Mouse (Mus musculus): ENCODE results near the gene Lrrc3b. TPM values are rescaled to one million over a fixed set of nuclear protein-coding genes. Genes with fewer than 3 reads are reported as not detected.

Gene Lrrc3b
- 4.3 and 5.3 TPM in 2 replicates for polyA plus RNA-seq (2016; fragmentation: Nextera tagmentation; extraction: Ambion mirVana)

- Histone ChIP-seq H3K27me3 (replicated peaks) (peaks cover 10% of the 10 kb centered on the region), H3K4me3 (peak within 1 kb of the TSS; percentile 73), H3K9me3 (replicated peaks) (no peaks in the 10 kb centered on the region), H3K36me3 (no peaks in the 10 kb centered on the region), H3K4me2 (peak within 1 kb of the TSS; percentile 95), H3K27ac (ENCODE audit: poor library complexity, severe bottlenecking) (peak within 1 kb of the TSS; percentile 57), H3K9ac (peak within 1 kb of the TSS; percentile 74), H3K4me1 (replicated peaks) (peaks cover 20% of the 10 kb centered on the region)
- peak; percentile 77 for ATAC-seq (ENCODE audit: insufficient number of reproducible peaks, low FRiP score)
- WGBS, result under 1% methylated on average over 51 of the region's 51 CpGs
These were observed at the start of gene Lrrc3b for GRCm38 (mm10) chr14:15438485-15439157. Gene Lrrc3b, minus strand, starts transcription at chr14:15438987.

DNA sequence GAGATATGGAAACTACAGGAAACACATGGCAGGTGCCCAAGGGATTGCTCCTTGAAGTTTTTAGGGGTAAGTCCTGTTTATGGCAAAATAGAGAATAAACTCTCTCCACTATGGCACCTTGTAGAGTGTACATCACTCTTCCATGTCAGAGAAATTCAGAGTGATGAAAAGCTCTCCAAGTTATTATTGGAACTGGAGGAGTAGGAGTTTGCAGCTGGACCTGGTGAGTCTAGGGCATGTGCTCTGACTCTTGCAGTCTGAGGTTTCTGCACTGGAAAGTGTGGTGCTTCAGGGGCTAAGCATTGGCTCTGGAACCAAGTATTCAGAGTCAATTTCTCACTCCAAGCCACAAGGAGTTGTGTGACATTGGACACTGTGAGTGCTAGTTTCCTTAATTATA, 38.9 kb upstream of the Lrrc3b start:
- H3K9ac ChIP-seq, result no peak overlapping the region
- no peak overlapping the region for H3K4me3 ChIP-seq
- H3K4me2 ChIP-seq, result no peak overlapping the region
- no peak for ATAC-seq (ENCODE audit: insufficient number of reproducible peaks, low FRiP score)
- H3K36me3 ChIP-seq, result no peaks in the 10 kb centered on the region
- H3K4me1 ChIP-seq (replicated peaks), result peaks cover 11% of the 10 kb centered on the region
- no peaks in the 10 kb centered on the region for H3K9me3 ChIP-seq (replicated peaks)
- H3K27ac ChIP-seq (ENCODE audit: poor library complexity, severe bottlenecking), result peak overlapping the region; percentile 33; the same call in 1 of the 2 replicates
- no peaks in the 10 kb centered on the region for H3K27me3 ChIP-seq (replicated peaks)

GRCm38 (mm10) chr14:15438096-15438484, 697 bp downstream of the Lrrc3b start:
- ATAC-seq (ENCODE audit: insufficient number of reproducible peaks, low FRiP score), result peak; percentile 16; the same call in 1 of the 2 replicates
- Histone ChIP-seq H3K9ac (peak overlapping the region; percentile 74), H3K27ac (ENCODE audit: poor library complexity, severe bottlenecking) (no peak overlapping the region), H3K4me3 (peak overlapping the region; percentile 73), H3K36me3 (no peaks in the 10 kb centered on the region), H3K4me2 (peak overlapping the region; percentile 95), H3K27me3 (replicated peaks) (peaks cover 10% of the 10 kb centered on the region), H3K9me3 (replicated peaks) (no peaks in the 10 kb centered on the region), H3K4me1 (replicated peaks) (peaks cover 20% of the 10 kb centered on the region)
- 2% methylated on average over 11 of the region's 11 CpGs for WGBS

DNA sequence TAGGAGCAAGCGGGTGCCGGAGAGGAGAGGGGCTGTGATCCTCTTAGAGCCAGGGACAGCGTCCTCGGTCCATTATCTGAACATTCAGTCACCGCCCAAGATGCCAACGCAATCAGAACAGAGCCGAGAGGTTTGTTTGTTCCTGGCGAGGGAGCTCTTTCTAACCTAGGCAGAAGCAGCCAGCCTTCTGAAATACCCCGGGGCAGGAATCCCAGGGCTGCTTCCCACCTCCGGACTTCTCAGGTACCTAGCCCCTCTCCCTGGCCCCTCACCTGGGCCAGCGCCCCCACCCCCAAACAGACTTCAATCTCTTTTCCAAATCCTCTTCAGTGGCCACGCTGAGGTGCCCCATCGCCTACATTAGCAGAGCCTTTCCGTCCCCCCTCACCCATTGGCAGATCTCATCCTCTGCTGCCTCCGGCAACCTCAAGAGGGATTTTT, 1.3 kb downstream of the Lrrc3b start:
- no peaks in the 10 kb centered on the region for H3K9me3 ChIP-seq (replicated peaks)
- peak overlapping the region; percentile 74 for H3K9ac ChIP-seq
- peaks cover 10% of the 10 kb centered on the region for H3K27me3 ChIP-seq (replicated peaks)
- H3K4me2 ChIP-seq, result peak overlapping the region; percentile 95
- peak overlapping the region; percentile 8; the same call in 1 of the 2 replicates for H3K27ac ChIP-seq (ENCODE audit: poor library complexity, severe bottlenecking)
- ATAC-seq (ENCODE audit: insufficient number of reproducible peaks, low FRiP score), result 0 out of 2 replicates have a peak, but pooled peaks have one; percentile 19
- H3K4me1 ChIP-seq (replicated peaks), result peaks cover 20% of the 10 kb centered on the region
- WGBS, result 5% methylated on average over 15 of the region's 15 CpGs
- peak overlapping the region; percentile 73 for H3K4me3 ChIP-seq
- no peaks in the 10 kb centered on the region for H3K36me3 ChIP-seq

DNA sequence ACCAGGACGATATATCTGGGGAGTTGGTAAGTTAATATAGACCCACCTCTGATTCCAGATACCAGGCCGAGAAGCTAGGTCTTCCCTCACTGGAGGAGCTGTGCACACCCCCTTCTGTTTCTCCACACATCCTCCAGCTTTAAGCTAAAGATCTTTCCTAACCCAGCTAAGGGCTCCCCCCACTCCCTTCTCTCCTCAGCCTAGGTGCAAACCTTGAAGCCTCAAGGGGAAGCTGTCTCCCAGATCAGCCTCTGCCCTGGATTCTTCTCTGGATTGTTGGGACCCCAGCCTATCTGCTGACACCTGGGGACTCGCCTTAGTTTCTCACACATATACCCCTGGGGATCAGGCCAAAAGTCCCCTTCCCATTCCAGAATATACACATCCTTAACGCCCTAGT, 1.7 kb downstream of the Lrrc3b start:
- Histone ChIP-seq H3K4me2 (peak overlapping the region; percentile 95), H3K4me1 (replicated peaks) (peaks cover 25% of the 10 kb centered on the region), H3K27ac (ENCODE audit: poor library complexity, severe bottlenecking) (no peak overlapping the region), H3K36me3 (no peaks in the 10 kb centered on the region), H3K9ac (peak overlapping the region; percentile 74; the same call in 1 of the 2 replicates), H3K9me3 (replicated peaks) (no peaks in the 10 kb centered on the region), H3K4me3 (peak overlapping the region; percentile 73), H3K27me3 (replicated peaks) (peaks cover 10% of the 10 kb centered on the region)
- WGBS, result 48% methylated on average over 4 of the region's 4 CpGs
- no peak for ATAC-seq (ENCODE audit: insufficient number of reproducible peaks, low FRiP score)

DNA sequence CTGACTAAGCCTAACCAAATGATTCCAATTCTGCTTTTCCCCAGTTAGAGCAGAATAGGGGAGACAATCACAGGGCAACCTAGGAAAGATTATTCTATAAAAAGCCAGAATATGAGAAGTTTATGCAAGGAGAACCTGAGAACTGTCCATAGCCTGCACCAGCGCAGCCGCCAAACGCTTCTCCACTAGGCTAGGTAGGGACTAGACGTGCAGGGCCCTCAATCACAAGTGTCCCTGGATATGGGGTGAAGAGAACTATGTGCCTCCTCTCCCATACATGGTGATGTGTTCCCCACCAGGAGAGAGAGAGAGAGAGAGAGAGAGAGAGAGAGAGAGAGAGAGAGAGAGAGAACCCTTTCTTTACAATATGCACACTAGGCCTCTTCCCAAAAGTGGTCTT, 2.2 kb downstream of the Lrrc3b start:
- Histone ChIP-seq H3K9me3 (replicated peaks) (no peaks in the 10 kb centered on the region), H3K27me3 (replicated peaks) (peaks cover 10% of the 10 kb centered on the region), H3K27ac (ENCODE audit: poor library complexity, severe bottlenecking) (no peak overlapping the region), H3K4me1 (replicated peaks) (peaks cover 28% of the 10 kb centered on the region), H3K36me3 (no peaks in the 10 kb centered on the region), H3K4me3 (no peak overlapping the region), H3K4me2 (peak overlapping the region; percentile 95), H3K9ac (no peak overlapping the region)
- ATAC-seq (ENCODE audit: insufficient number of reproducible peaks, low FRiP score), result no peak
- WGBS, result 77% methylated on average over 4 of the region's 4 CpGs

GRCm38 (mm10) chr14:15432396-15432795, 6.4 kb downstream of the Lrrc3b start:
- ATAC-seq (ENCODE audit: insufficient number of reproducible peaks, low FRiP score), result peak; percentile 85
- Histone ChIP-seq H3K27ac (ENCODE audit: poor library complexity, severe bottlenecking) (peak overlapping the region; percentile 54; the same call in 1 of the 2 replicates), H3K4me1 (replicated peaks) (peaks cover 15% of the 10 kb centered on the region), H3K9ac (no peak overlapping the region), H3K4me2 (no peak overlapping the region), H3K9me3 (replicated peaks) (no peaks in the 10 kb centered on the region), H3K27me3 (replicated peaks) (peaks cover 10% of the 10 kb centered on the region), H3K4me3 (no peak overlapping the region), H3K36me3 (no peaks in the 10 kb centered on the region)
- 4% methylated on average over 1 of the region's 1 CpGs for WGBS

GRCm38 (mm10) chr14:15421624-15422023, 17.2 kb downstream of the Lrrc3b start:
- no peak overlapping the region for H3K27ac ChIP-seq (ENCODE audit: poor library complexity, severe bottlenecking)
- no peaks in the 10 kb centered on the region for H3K9me3 ChIP-seq (replicated peaks)
- H3K4me3 ChIP-seq, result no peak overlapping the region
- WGBS, result 70% methylated on average over 1 of the region's 1 CpGs
- no peak overlapping the region for H3K4me2 ChIP-seq
- H3K27me3 ChIP-seq (replicated peaks), result no peaks in the 10 kb centered on the region
- ATAC-seq (ENCODE audit: insufficient number of reproducible peaks, low FRiP score), result no peak
- no peaks in the 10 kb centered on the region for H3K36me3 ChIP-seq
- H3K9ac ChIP-seq, result no peak overlapping the region
- no peaks in the 10 kb centered on the region for H3K4me1 ChIP-seq (replicated peaks)

DNA sequence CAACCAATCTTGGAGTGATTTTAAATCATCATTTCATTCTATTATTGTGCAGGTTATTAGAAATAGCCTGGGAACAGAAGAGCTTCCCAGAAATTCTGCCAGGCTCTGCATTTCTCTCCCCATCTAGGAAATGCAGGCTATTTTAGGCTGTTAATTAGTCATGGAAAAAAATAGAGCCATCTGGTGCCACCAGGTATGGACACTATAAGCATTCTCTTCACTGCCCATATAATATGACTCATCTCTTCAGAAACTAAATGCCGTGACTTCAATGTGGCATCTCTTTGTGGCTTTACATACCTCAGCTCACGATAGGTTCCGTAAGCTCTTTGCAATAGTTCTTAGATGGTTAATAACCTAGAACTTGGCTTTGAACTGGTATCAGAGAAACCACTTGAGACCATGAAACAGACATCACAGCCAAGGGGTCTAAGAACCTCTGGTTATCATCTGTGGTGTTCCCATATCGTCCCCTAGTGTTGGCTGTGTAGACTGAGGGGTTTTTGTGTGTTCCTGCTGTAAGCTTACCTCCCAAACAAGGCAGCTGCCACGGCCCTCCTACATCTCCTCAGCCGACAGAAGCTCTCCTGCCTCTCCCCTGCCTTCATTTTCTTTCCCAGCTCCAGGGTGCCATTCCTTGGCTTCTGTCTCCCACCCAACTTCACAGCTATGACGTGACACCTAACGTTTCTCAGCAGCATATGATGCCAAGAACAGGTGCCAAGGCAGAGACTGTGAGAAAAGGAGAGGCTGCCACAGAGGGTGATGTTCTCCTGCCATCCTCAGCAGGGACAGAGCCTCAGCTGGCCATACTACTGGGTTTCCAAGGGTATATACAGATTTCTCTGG, 27.9 kb downstream of the Lrrc3b start:
- ATAC-seq (ENCODE audit: insufficient number of reproducible peaks, low FRiP score), result no peak
- H3K9me3 ChIP-seq (replicated peaks), result no peaks in the 10 kb centered on the region
- 66% methylated on average over 8 of the region's 8 CpGs for WGBS

DNA sequence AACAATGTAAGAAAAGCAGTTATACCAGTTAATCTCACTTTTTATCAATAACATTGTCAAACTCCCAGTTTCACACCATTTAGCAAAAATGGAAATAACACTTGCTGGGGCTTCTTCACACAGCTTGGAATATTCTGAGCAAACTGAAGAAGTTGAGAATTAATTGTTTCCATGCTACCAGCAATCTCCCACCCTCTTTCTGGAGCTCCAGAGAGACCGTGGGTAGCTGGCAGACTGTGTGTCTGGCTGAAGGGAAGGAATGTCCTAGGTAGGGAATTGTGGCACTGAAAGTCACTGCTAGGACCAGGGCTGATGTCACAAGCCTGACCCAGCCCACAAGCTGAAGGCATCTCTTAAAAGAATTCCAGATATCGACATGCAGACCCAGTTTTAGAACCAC, 53.3 kb downstream of the Lrrc3b start:
- H3K4me2 ChIP-seq, result no peak overlapping the region
- no peak overlapping the region for H3K27ac ChIP-seq (ENCODE audit: poor library complexity, severe bottlenecking)
- peaks cover 9% of the 10 kb centered on the region; the same call in 1 of the 2 replicates for H3K4me1 ChIP-seq (replicated peaks)
- WGBS, result 43% methylated on average over 2 of the region's 2 CpGs
- ATAC-seq (ENCODE audit: insufficient number of reproducible peaks, low FRiP score), result no peak
- H3K9me3 ChIP-seq (replicated peaks), result no peaks in the 10 kb centered on the region
- H3K27me3 ChIP-seq (replicated peaks), result no peaks in the 10 kb centered on the region
- H3K9ac ChIP-seq, result no peak overlapping the region
- H3K36me3 ChIP-seq, result no peaks in the 10 kb centered on the region
- H3K4me3 ChIP-seq, result no peak overlapping the region

More for the DNA sequence above, 27.9 kb downstream of the Lrrc3b start:
- no peaks in the 10 kb centered on the region for H3K36me3 ChIP-seq
- H3K4me3 ChIP-seq, result no peak overlapping the region
- H3K4me2 ChIP-seq, result no peak overlapping the region
- no peaks in the 10 kb centered on the region for H3K4me1 ChIP-seq (replicated peaks)
- H3K9ac ChIP-seq, result no peak overlapping the region
- no peaks in the 10 kb centered on the region for H3K27me3 ChIP-seq (replicated peaks)
- H3K27ac ChIP-seq (ENCODE audit: poor library complexity, severe bottlenecking), result no peak overlapping the region

- Histone ChIP-seq H3K4me1 (replicated peaks) (peaks cover 9% of the 10 kb centered on the region; the same call in 1 of the 2 replicates), H3K4me2 (no peak overlapping the region), H3K9me3 (replicated peaks) (no peaks in the 10 kb centered on the region), H3K36me3 (no peaks in the 10 kb centered on the region), H3K9ac (no peak overlapping the region), H3K4me3 (no peak overlapping the region), H3K27me3 (replicated peaks) (no peaks in the 10 kb centered on the region), H3K27ac (ENCODE audit: poor library complexity, severe bottlenecking) (no peak overlapping the region)
- 72% methylated on average over 2 of the region's 2 CpGs for WGBS
- ATAC-seq (ENCODE audit: insufficient number of reproducible peaks, low FRiP score), result no peak
These were observed 53.8 kb downstream of the Lrrc3b start for GRCm38 (mm10) chr14:15384972-15385371.
